Mouse (Mus musculus) G1E (cell line): ENCODE data around the gene Trim10. TPM values are rescaled to one million over a fixed set of nuclear protein-coding genes. Genes with fewer than 3 reads are reported as not detected.
A peak's percentile ranks its signal among the peaks of the same experiment; 100 is the strongest.
"Not testable (repeated sequence)": the region's sequence is repeated elsewhere in the genome, so short reads cannot be mapped to it uniquely, and the experiment has no call there.

Source experiments
- ATAC-seq: 2 replicates; pipeline ENCODE4 v1.8.0; 2016; ENCODE audit warnings: mild to moderate bottlenecking; ENCODE audit not compliant: insufficient number of reproducible peaks, poor library complexity, low FRiP score, severe bottlenecking; ENCODE audit errors: extremely low read depth
- DNase-seq: peaks from one replicate; pipeline ENCODE4 v3.0.0; 2012; ENCODE audit warnings: low spot score
- H3K27me3 ChIP-seq: 2 replicates; pipeline ENCODE4 v1.6.1; 2012; ENCODE audit warnings: mild to moderate bottlenecking, low read length, inconsistent platforms; ENCODE audit not compliant: insufficient read depth
- H3K36me3 ChIP-seq: replicated peaks from 2 replicates; pipeline ENCODE3; 2012; ENCODE audit warnings: mild to moderate bottlenecking, inconsistent platforms
- H3K4me1 ChIP-seq: 2 replicates; pipeline ENCODE4 v1.6.1; 2012; ENCODE audit warnings: low read depth, low read length, inconsistent platforms, mixed read lengths; ENCODE audit not compliant: insufficient read depth
- H3K4me3 ChIP-seq: 2 replicates; pipeline ENCODE4 v1.5.1; 2012; ENCODE audit warnings: low read depth, mild to moderate bottlenecking, inconsistent platforms, low read length, moderate library complexity, mixed read lengths
- H3K9me3 ChIP-seq: replicated peaks from 2 replicates; pipeline ENCODE4 v1.6.1; 2012; ENCODE audit warnings: inconsistent platforms
- CTCF ChIP-seq: IDR thresholded peaks from 2 replicates; pipeline ENCODE4 v1.5.1; 2012; ENCODE audit warnings: low read depth, low read length, inconsistent platforms, mixed read lengths
- GATA1 ChIP-seq: IDR thresholded peaks from 2 replicates; pipeline ENCODE4 v1.6.1; 2012; ENCODE audit warnings: borderline replicate concordance, low read length, inconsistent platforms, mixed read lengths
- GATA2 ChIP-seq: IDR thresholded peaks from 2 replicates; pipeline ENCODE4 v1.6.1; 2012; ENCODE audit warnings: low read depth, low read length, inconsistent platforms, borderline replicate concordance
- POLR2AphosphoS5 ChIP-seq: IDR thresholded peaks from 2 replicates; pipeline ENCODE4 v1.6.1; 2012; ENCODE audit warnings: low read depth, low read length, inconsistent platforms; ENCODE audit not compliant: insufficient replicate concordance
- TAL1 ChIP-seq: conservative IDR thresholded peaks from 2 replicates; pipeline ENCODE4 v1.6.1; 2012; ENCODE audit warnings: low read depth, low read length, inconsistent platforms, mixed read lengths
- polyA plus RNA-seq: library from polyadenylated mRNA; stranded (reverse); fragments of >175 nt; gene quantifications from 2 replicates; pipeline ENCODE4 v1.2.3, GENCODE M21; 2012
- total RNA-seq, 2 experiments: library from RNA; stranded (forward) in 1 of 2; stranded (reverse) in 1 of 2; fragments of 200-1000 nt in 1 of 2; fragments of >200 nt in 1 of 2; fragmentation: Nextera tagmentation in 1 of 2; gene quantifications; 2 replicates each; pipeline ENCODE4 v1.2.3; 2014 to 2017

Gene Trim10
- 8.3 and 18.1 TPM in 2 replicates for total RNA-seq (2014; fragmentation: Nextera tagmentation)
- total RNA-seq (2017) = 16.2 and 17.5 TPM in 2 replicates
- 2.7 and 6.1 TPM in 2 replicates for polyA plus RNA-seq

DNA sequence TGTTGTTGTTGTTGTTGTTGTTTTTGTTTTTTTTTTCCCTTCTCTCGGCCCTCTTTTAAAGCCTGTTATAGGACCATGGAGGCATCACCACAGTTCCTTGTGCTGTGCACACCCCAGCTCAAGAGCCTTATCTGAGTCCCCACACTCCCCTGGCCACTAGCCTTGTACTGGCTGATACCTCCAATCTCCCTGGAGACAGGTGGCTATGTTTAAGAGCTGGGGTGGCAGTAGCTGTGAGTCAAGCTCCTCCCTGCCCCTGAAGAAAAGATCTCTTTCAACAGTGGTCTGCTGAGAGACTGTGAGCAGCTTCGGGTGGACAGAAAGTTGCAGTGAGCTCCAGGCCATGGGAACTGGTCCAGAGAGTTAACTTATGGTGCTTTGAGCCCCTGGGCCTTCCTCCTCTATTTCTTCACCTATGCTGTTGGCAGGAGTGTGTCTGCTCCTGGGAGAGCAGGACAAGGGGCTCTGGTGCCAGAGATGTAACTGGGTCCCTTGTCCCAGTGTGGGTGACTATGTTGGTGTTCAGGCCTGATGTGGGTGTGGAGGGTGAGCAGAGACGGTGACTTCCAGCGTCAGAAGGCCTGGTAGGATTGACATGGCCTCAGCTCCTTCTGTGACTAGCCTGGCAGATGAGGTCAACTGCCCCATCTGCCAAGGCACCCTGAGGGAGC is at the start of gene Trim10:
Gene Trim10 (plus strand): TSS at position 291 of the 671 bp plus-strand sequence.
- peak; percentile 91 for ATAC-seq
- Histone ChIP-seq H3K4me3 (peak within 1 kb of the TSS; percentile 76), H3K4me1 (peaks cover 53% of the 10 kb centered on the region), H3K36me3 (peaks cover 27% of the 10 kb centered on the region), H3K27me3 (peaks cover 12% of the 10 kb centered on the region), H3K9me3 (no peaks in the 10 kb centered on the region)
- DNase-seq = peak; percentile 89
- TF ChIP-seq GATA2 = no peak
- TF ChIP-seq TAL1 = peak; percentile 93

DNA sequence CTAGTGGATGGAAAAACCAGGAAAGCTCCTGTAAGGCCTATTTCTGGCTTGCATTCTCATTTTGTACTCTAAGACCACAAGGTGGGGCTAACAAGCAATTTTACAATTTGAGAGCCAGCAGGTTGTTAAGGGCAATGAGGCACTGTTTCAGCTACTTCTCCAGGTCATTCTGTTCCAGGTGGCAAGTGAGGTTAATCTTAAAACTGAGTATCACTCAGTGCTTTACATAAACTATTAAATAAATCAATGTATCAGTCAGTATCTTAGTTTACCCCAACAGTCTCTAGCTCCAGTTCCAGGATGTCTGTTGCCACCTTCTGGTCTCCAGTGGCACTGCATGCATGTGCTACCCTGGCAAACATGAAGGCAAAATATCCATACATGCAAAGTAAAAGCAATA is 45.4 kb upstream of the Trim10 start:
- no peak for ATAC-seq
- Histone ChIP-seq H3K4me1 (no peaks in the 10 kb centered on the region), H3K9me3 (no peaks in the 10 kb centered on the region), H3K36me3 (no peaks in the 10 kb centered on the region), H3K27me3 (peaks cover 13% of the 10 kb centered on the region), H3K4me3 (no peak overlapping the region)
- DNase-seq = no peak
- TF ChIP-seq GATA1 (no peak), CTCF (peak; percentile 49; the same call in 1 of the 2 replicates), POLR2AphosphoS5 (no peak), GATA2 (no peak)

GRCm38 (mm10) chr17:36825525-36825924 is 43.8 kb upstream of the Trim10 start:
- no peak for TF ChIP-seq TAL1
- TF ChIP-seq GATA1 = no peak
- no peak for TF ChIP-seq CTCF
- no peak for TF ChIP-seq POLR2AphosphoS5
- no peak for TF ChIP-seq GATA2
- Histone ChIP-seq H3K4me3 (no peak overlapping the region), H3K9me3 (no peaks in the 10 kb centered on the region), H3K4me1 (no peaks in the 10 kb centered on the region), H3K27me3 (peaks cover 14% of the 10 kb centered on the region), H3K36me3 (no peaks in the 10 kb centered on the region)
- ATAC-seq (no peak), DNase-seq (no peak)

GRCm38 (mm10) chr17:36826002-36826401 is 43.4 kb upstream of the Trim10 start:
- H3K9me3 ChIP-seq, DNase-seq, H3K36me3 ChIP-seq, H3K4me1 ChIP-seq, H3K4me3 ChIP-seq: not testable (repeated sequence)
- 0 out of 2 replicates have a peak, but pooled peaks have one; percentile 24 for TF ChIP-seq CTCF
- ATAC-seq = peak; percentile 49; the same call in 1 of the 2 replicates
- peaks cover 17% of the 10 kb centered on the region for H3K27me3 ChIP-seq

- peaks cover 22% of the 10 kb centered on the region for H3K27me3 ChIP-seq
- H3K4me3 ChIP-seq = no peak overlapping the region
- ATAC-seq = no peak
- no peaks in the 10 kb centered on the region for H3K9me3 ChIP-seq
- H3K36me3 ChIP-seq = no peaks in the 10 kb centered on the region
- TF ChIP-seq POLR2AphosphoS5 (no peak), GATA1 (no peak), GATA2 (no peak), CTCF (no peak), TAL1 (no peak)
- DNase-seq = no peak
- H3K4me1 ChIP-seq = no peaks in the 10 kb centered on the region
These were observed 40.9 kb upstream of the Trim10 start for GRCm38 (mm10) chr17:36828488-36828887.

- ATAC-seq = no peak
- TF ChIP-seq POLR2AphosphoS5 = no peak
- no peak for DNase-seq
- H3K9me3 ChIP-seq = no peaks in the 10 kb centered on the region
- H3K36me3 ChIP-seq = no peaks in the 10 kb centered on the region
- no peaks in the 10 kb centered on the region for H3K4me1 ChIP-seq
- H3K27me3 ChIP-seq = peaks cover 35% of the 10 kb centered on the region
- no peak overlapping the region for H3K4me3 ChIP-seq
These were observed 38.9 kb upstream of the Trim10 start for GRCm38 (mm10) chr17:36830470-36830869.

DNA sequence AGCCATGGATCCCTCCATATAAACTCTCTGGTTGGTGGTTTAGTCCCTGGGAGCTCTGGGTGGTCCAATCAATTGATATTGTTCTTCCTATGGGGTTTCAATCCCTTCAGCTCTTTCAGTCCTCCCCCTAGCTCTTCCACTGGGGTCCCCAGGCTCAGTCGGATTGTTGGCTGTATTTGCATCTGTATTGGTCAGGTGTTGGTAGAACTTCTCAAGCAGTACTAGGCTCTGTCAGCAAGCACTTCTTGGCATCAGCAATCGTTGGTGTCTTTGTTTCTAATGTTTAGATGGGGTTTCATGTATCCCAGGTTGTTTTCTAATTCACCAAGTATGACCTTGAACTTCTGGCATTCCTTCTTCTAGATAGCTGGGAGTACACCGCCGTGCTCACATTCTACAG is 36.7 kb upstream of the Trim10 start:
- Histone ChIP-seq H3K36me3 (no peaks in the 10 kb centered on the region), H3K4me1 (peaks cover 11% of the 10 kb centered on the region), H3K27me3 (peaks cover 33% of the 10 kb centered on the region), H3K9me3 (no peaks in the 10 kb centered on the region), H3K4me3 (no peak overlapping the region)
- TF ChIP-seq POLR2AphosphoS5 (no peak), GATA1 (no peak)
- no peak for ATAC-seq
- no peak for DNase-seq
